Mouse (Mus musculus) testis, postnatal 14 days (tissue): ENCODE measurements around the gene Slc25a12.

ENCODE experiments used
- DNase-seq: peaks from one replicate; pipeline ENCODE4 v3.0.0; 2021; ENCODE audit warnings: low spot score

Slc25a12 gene

GRCm38 (mm10) chr2:71306357-71306756, 61.2 kb downstream of the Slc25a12 start:
- no peak for DNase-seq

DNA sequence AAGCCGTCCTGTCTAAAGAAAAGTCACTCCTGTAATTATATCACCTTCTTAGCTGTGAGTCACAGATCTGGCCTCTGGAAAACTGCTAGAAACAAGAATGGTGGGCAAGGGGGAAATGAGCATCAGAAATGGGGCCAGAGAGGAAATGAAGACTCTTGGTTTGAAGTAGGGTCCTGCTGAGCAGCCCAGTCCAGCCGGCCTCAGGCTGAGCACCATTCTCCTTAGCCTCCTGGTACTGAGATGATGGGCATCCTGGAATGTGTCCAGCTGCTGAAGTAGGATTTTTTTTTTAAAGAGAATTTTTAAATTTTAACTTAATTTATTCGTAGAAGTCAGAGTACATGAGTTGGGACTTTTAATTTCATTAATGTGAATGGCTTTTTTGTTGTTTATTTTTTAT, 62.7 kb downstream of the Slc25a12 start:
- DNase-seq = no peak

DNA sequence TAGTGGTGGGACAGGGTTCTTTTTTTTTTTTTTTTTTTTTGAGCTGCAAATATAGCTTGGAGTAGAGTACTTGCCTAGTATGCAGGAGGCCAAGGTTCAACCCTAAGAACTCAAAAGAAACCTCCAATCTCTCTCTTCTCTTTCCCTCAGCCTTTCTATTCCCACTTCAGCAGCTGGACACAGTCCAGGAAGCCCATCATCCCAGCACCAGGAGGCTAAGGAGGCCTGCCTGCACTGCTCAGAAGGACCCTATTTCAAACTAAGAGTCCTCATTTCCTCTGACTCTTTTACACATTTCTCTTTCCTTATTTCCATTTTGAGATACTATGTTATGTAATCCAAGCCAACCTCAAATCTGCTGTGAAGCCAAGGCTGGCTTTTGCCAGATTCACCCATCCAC, 64.3 kb downstream of the Slc25a12 start:
- no peak for DNase-seq

- DNase-seq = no peak
Observed at GRCm38 (mm10) chr2:71302156-71302663, 65.3 kb downstream of the Slc25a12 start.

DNA sequence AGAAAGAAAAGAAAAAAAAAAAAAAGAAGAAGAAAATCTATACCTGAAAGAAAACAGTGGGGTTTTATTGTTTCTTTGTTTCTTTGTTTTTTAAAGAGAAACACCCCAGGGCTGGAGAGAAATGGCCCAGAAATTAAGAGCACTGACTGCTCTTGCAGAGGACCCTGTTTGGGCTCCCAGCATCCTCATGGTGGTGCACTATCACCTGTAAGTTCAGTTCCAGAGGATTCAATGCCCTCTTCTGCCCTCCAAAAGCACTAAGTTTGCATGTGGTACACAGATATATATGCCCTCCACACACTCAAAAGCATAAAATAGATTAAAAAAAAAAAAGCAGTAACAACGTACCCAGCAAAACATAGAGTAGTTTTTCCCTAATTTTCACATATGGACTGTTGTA, 68.8 kb downstream of the Slc25a12 start:
- DNase-seq = no peak

- DNase-seq = no peak
Observed at GRCm38 (mm10) chr2:71297501-71297900, 70.0 kb downstream of the Slc25a12 start.

DNA sequence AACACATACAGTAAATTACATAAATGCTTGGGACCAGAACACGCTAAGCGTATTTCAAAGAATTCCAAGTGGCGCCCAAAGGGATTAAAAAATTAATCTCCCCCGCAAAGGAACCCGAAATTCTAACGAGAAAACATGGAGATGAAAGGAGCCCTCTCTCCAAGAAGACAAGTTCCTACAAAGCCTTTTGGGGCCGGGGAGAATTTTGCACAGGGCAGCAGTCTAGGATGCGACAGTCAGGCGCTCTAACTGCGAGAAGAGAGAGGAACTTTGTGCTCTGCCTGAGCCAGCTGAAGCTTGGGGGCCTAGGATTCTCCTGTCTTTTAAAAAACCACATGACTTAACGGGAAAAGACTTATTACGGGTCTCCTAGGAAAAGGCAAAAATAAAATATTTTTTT, 71.7 kb downstream of the Slc25a12 start:
- no peak for DNase-seq

GRCm38 (mm10) chr2:71294489-71294888, 73.1 kb downstream of the Slc25a12 start:
- DNase-seq = no peak

DNA sequence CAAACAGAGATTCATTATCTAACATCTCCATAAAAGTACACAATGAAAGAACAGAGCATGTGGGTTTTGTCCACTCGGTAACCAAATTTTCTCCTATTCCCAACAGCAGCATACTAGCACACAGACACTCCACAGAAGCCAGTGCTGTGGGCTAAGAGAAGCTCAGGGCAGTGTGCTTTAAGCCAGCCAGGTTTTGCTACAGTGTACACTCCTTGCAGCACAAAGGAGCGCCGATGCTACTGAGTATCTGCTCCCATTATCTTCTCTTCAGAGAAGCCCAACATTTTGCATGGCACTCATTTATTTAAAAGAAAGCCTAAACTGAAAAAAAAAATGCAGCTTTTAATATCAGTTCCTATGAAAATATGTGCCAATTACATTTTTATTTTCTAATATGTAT, 73.6 kb downstream of the Slc25a12 start:
- peak; percentile 48 for DNase-seq

DNA sequence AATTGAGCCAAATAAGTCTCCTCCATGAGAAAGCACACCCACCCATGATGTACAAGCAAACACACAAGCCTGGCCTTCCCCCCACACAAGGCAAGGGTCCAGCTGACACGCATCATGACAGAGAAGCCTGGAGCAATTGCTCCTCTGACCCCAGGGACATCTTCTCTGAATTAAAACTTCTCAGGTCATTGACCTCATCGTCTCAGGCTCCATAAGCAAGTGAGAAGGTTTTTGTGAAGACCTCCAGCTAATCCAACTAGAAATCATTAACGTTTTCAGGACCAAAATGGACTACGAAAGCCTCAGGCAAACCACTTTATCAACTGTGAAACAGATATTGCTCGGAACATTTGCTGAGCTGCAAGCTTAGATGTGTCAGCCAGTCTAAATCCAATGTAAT, 76.0 kb downstream of the Slc25a12 start:
- no peak for DNase-seq

DNA sequence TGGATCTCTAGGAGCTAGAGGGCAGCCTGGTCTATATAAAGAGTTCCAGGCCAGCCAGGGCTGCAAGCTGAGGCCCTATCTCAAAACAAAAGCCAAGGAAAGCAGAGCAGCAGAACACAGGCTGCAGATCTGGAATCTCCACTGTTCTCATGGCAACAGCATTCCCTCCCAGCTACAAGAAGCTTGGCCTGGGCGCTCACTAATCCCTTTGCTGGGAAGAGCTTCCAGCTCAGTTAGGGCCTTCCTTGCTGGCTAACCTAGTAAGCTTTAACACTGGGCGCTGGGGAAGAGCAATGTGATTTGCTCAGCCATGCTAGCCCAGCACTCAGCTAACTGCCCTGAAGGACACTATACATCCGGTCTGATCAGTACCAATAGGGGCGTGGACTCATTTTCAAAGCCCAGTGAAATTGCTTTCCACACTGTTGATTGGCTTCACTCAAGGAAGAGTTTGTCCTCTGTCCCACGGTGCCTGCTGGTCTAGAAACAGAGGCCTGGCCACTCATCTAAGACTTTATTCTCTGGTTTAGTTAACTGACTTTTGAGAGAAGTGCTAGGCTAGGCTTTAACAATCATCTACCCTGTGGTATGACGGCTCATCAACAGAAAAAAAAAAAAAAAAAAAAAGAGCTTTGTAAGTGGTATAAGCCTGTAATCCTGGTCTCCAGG, 77.3 kb downstream of the Slc25a12 start:
- DNase-seq = no peak

DNA sequence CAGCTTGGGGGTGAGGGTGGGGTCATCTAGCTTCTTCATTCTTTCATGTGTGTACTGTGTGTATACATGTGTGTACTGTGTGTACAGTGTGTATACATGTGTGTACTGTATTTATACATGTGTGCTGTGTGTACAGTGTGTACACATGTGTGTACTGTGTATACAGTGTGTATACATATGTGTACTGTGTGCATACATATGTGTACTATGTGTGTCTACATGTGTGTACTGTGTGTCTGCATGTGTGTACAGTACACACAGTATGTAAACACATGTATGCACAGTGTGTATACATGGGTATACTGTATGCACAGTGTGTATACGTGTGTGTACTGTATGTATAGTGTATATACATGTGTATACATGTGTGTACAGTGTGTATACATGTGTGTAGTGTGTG, 85.6 kb downstream of the Slc25a12 start:
- DNase-seq = no peak

DNA sequence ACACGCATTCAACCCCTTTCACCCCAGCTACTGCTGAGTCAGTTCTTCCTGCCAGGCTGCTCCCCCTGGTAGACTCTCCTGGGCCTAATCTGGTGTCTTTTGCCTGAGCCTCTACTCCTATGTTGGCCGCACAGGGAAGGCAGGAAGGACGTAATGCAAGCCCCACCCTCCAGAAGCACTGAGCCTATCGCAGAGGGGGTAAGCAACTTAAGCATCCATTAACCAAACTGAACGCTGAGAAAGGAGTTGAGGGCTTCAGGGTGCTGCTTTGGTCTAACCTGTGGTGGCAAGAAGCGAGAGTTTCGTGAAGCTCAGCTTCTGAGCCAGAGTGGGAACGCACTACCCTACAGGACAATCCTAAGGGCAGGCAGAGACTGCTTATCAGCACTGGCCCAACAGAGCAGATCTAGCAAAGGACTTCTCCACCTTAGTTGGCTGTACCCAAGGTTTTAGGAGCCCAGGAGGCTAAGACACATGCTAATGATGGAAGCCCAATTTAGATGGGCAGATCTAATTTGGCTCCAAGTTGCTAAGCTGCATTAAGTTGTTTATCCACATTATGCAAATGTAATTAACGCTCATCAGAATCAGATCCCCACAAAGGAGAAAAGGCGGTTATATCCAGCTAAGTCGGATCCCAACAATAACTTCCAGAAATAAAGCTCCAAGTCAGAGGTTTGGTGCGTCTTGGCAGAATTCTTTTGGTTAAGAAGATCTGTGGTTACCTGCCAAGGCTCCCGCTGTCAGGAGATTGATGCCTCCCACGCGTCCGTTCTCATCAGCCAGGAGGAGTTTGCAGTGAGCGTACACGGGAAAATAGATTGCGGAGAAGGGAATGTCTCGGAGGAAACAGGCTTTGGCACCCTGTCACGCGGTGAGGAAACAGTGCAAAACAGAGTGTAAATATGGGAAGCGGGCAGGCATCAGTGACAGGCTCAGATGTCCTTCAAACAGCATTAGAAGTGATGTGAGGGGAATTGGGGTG, 88.5 kb downstream of the Slc25a12 start:
- DNase-seq = no peak

GRCm38 (mm10) chr2:71275734-71276133, 91.8 kb downstream of the Slc25a12 start:
- DNase-seq = no peak

DNA sequence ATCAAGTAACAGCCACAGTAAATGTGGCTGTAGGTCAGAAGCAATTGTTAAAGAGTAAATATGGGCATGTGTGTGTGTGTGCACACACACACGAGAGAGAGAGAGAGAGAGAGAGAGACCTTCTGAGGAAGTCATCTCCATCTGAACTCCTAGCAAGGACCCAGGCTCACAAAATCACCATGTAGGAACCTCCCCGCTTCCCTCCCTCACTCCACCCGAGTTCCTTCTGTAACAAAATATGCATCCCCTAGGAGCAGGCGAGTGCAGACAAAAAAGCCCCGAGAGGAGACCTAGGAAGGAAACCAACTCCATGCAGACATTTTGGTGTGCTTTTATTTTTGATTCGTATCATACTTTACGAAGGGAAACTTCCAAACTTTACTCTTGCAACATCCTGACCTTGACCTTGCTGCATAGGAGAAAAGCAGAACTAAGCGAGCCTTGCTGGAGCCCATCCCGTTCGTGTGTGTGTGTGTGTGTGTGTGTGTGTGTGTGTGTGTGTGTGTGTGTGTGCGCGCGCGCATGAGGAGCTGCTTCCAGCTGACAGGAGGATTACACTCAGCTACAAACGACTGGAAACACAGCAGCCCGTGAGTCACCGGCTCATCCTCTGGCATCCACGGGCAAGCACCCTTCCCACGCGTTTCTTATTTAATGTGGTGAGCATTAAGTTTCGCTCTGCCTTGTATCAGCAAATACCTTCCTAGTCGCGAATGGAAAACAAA, 93.4 kb downstream of the Slc25a12 start:
- peak; percentile 17 for DNase-seq

DNA sequence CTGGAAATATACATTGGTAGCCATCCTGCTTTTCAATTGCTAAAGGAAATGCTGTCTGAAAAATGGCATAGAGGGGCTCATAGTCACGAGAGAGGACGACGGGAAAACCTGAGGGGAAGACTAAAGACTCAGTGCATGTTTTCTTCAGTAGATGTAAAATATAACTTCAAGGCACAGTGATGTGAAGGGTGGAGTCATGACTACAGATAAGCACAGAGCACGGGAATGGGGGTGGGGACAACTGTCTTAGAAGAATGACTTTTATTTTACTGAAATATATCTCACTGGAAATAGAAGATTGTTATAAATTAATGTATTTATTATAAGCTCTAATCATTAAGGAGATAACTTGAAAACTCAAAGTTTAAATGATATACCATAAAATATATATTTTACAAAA, 97.5 kb downstream of the Slc25a12 start:
- no peak for DNase-seq

DNA sequence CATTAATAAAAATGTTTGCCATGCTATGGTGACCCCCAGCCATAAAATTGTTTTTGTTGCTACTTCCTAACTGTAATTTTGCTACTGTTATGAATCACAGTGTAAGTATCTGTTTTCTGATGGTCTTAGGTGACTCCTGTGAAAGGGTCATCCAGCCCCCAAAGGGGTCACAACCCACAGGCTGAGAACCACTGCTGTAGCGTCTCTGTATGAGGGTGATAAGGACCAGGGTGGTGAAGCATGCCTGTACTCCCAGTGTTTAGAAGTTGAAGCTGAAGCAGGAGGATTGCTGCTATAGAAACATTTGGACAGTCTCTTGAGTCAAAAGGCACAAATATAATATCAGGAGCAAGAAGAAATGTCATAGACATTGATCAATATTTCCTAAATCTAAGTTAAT, 98.2 kb downstream of the Slc25a12 start:
- DNase-seq = no peak

GRCm38 (mm10) chr2:71268691-71269090, 98.9 kb downstream of the Slc25a12 start:
- DNase-seq = no peak

DNA sequence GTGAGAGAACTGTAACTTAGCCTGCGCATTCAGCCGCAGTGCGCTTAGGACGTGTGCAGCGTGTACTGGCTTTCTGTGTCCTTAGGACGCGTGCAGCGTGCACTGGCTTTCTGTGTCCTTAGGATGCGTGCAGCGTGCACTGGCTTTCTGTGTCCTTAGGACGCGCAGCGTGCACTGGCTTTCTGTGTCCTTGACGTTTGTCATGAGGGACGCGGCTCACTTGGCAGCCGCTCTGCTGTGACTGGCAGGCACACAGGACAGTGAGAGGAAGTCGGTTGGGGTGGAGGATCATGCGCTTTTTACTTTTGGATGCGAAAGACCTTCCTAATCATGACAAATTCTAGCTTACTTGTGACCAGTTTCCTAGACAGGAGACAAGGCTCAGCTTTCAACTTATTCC, 103.0 kb downstream of the Slc25a12 start:
- no peak for DNase-seq

- no peak for DNase-seq
Observed at GRCm38 (mm10) chr2:71256581-71256980, 111.0 kb downstream of the Slc25a12 start.

GRCm38 (mm10) chr2:71254836-71255235, 112.7 kb downstream of the Slc25a12 start:
- no peak for DNase-seq

GRCm38 (mm10) chr2:71250841-71251240, 116.7 kb downstream of the Slc25a12 start:
- DNase-seq = no peak
